Mouse (Mus musculus): Measurements from ENCODE around the gene Cox14.

GRCm38 (mm10) chr15:99735631-99736030 is 10.2 kb downstream of the Cox14 start:
- TF ChIP-seq CTCF (IDR thresholded peaks at IDR 0.05; ENCODE audit: control insufficient read depth, insufficient read depth, insufficient read length) (no peak), MYOG (IDR thresholded peaks at IDR 0.05; ENCODE audit: control insufficient read depth, extremely low read depth, insufficient read length) (no peak), CEBPB (IDR thresholded peaks at IDR 0.05; ENCODE audit: low read depth) (no peak), FOSL1 (IDR thresholded peaks at IDR 0.05; ENCODE audit: insufficient read depth, low read length, poor library complexity, severe bottlenecking) (no peak), USF1 (IDR thresholded peaks at IDR 0.05; ENCODE audit: low read depth) (no peak)

All from C2C12 (cell line).